Mouse (Mus musculus) forelimb bud, embryonic 11.5 days (tissue): ENCODE measurements around the gene Usp33.
A peak's percentile ranks its signal among the peaks of the same experiment; 100 is the strongest.

Source experiments
- DNase-seq: peaks from one replicate; pipeline ENCODE4 v3.0.0-alpha.2; 2012; ENCODE audit warnings: low read depth, low spot score

Usp33 gene

DNA sequence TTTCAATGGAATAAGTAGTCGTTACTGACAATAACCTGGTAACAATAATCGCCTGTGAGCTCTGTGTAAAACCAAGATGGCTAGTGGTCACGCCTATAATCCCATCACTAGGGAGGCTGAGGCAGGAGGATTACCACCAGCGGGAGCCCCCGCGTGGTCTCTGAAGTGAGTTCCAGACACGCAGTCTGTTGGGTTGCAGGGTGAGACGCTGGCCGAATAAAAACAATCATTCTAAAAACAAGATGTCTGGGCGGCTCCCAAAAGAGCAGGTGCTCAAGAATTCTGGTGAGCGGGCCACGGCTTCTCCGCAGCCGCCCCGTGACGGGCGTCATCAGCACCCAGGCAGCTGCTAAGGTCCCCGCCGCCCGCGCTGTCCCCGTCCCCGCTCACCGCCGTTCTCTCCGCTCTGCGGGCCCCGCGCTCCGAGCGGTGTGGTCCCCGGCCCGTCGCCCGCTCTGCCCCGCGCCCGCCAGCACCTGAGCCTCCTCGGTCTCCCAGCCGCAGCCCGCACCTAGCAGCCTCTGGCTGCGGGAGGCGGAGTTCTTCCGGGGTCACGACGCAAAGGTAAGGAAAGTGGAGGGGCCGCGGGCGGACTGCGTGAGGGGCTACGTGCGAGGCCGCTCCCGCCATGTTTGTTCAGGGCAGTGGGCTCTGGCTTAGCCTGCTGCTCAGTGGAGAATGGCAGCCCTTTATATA is 6.3 kb upstream of the Usp33 start, which contains the start of gene Miga1:
TSS of gene Miga1 (minus strand) at position 546 of the 696 bp plus-strand sequence.
- DNase-seq: peak; percentile 68

DNA sequence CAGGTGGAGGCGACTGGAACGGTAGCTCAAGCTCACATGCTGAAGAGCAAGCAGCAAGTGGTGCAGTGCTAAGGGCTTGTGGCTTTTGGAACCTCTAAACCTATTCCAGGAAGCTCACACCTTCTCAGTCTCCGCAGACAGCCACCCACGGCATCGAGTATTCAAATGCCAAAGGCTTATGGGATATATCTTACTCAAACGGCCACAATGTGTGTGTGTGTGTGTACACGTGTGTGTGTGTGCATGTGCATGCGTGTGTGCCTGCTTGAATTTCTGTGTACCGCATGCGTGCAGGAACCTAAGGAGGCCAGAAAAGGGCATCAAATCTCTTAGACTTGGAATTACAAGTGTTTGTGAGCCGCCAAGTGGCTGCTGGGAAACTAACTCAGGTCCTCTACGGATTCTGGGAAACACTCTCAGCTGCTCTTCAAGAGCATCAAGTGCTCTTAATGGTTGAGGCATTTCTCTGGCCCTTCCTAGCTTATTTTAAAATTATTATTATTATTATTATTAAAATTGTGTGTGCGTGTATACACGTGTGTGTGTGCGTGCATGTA is 3.2 kb upstream of the Usp33 start:
- no peak for DNase-seq

DNA sequence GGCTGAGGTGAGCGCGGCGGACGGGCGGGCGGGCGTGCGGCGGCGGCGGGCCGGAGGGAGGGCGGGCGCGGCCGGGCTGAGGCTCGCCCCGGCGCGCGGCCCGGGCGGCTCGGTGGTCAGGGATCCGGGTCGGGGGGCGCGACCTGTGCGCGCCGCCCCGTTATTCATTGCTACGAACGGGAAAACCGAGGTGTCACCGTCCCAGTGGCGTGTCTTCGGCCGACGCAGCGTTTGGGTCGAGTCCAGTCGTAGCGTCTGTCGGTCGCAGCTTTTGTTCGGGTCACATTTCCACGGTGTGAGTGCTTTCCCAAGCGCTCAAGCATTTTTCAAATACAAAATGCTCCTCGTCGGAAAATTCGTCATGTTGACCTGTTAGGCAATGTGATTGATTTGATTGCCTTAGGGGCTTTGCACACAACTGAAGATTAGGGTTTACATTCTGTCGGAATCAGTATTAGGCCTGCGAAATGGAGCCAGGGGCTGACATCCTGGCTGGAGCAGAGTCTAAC is 409 bp downstream of the Usp33 start:
- DNase-seq: peak; percentile 10

DNA sequence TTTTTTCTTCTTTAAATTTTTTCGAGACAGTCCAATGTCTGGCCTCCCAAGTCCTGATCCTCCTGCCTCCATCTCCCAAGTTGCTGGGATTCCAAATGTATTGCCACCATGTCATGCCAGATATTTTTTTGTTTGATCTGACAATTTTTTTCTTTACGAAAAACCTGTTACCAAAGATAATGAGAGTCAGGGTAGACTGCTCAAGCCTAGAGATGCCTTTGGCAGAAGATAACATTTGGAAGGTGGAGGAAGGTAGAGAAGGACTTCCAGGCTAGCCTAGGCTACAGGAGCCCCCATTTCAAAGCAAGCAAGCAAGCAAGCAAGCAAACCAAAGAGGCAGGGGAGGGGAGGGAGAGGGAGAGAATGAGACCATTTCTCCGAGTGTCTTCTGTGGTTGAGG is 949 bp downstream of the Usp33 start:
- no peak for DNase-seq

DNA sequence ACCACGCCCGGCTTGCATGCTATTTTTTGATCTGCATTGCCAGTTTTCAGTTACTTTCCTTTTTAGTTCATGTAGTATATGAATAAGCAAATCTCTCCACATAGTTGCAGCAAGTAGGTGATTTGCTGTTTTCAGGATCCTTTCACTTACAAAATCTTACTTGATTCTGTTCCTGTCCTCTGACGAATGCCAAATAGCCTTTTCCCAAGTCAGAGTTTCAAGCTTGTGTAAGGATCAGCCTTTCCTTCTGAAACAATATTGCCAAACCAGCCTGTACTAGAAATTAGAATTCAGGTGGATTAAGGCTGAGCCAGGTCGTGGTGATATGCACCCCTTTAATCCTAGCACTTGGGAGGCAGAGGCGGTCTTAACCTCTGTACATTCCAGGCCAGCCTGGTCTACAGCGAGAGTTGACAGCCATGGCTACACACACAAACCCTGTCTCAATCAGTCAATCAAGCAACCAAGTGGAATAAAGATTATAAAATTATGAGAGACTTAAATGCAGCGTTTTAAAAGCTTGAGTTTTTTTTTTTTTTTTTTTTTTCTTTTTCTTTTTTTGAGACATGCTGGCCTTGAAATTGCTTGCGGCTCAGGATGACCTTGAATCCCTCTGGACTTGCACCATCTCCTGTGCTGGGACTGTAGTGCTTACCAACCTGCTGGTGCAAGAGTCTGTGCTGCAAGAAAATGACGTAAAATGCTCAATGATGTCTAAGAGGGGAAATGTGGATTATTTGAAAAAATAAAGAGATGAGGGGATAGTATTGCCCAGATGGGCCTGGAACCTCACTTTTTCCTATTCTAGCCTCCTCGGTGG is 1.9 kb downstream of the Usp33 start:
- DNase-seq: no peak

DNA sequence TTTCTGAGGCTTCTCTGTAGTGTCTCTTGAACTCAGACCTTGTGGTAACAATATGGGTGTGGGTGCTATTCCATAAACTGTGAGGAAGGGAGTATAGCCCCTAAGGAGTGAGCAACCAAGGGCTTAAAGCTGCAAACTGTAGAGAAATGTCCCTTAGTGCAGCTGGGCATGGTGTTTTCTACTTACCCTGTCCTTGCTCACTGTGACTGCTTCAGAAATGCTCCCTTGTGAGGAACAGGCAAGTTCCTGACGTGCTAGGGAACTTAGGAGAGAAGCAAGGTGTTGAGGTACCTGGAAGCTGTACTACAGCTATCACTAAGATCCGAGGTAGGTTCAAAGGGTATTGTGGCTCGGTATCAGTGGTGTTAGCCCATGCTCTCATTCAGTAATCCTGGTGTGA is 4.2 kb downstream of the Usp33 start:
- no peak for DNase-seq

DNA sequence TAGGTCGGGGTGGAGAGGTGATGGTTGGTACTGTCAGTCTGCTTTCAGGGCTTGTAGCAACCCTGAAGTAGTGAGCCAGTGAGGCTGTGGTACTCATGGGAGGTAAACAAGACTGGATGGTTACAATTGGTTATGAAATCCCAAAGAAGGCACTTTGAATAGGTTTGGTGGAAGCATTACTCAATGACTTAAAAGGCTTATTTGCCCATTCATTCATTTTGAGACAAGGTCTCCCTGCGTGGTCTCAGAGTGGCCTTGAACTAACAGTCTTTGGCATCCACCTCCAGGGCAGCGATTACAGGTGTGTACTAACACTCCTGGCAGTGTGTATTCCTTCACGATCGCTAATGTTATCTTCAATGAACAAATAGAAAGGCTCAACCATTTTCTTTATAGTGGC is 4.7 kb downstream of the Usp33 start:
- DNase-seq: no peak

DNA sequence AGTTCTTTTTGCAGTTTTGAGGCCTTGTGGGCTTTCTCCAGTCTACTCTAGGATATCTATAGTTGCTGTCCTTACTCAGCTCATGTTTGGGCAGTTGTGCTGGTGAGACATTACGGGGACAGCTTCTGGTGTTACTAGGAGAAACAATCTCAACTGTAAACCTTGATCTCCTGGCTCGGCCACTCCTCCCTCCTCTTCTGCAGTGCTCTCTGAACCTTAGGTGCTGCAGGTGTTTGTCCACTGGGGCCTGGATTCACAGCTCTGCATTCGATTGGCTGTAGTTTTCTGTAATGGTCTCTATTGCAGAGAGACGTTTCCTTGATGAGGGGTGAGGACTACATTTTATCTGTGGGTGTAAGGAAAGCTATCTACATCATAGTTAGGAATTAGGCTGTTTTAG is 6.0 kb downstream of the Usp33 start:
- no peak for DNase-seq

DNA sequence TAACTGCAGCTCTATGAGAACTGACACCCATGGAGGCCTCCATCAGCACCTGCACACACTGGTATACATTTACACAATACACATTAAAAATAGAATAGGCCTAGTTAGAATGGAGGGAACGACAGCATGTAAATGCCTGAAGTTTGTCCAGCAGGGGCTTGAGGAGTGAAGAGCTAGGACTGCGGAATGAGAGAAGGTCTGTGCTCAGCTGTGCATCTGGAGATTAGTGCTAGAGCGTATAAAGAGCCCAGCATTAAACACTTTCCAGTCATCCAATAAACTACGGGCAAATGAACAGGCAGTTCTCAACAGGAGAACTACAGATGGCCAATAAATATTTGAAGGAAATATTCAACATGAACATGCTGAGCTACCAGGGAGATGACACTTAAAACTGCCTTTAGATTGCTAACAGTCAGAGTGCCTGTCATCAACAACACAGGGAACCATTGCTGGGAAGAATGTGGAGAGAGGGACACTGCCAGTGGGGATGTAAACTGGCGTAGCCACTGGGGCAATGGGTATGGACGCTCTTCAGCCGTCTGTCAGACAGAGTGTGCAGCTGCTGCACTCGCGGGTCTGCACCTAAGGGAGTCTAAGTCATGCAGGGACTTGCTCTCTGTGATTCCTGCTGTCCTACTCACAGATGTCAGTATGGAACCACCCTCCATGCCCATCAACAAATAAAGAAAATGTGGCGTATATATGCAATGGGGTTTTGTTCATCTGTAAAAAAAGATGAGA is 7.3 kb downstream of the Usp33 start:
- no peak for DNase-seq

DNA sequence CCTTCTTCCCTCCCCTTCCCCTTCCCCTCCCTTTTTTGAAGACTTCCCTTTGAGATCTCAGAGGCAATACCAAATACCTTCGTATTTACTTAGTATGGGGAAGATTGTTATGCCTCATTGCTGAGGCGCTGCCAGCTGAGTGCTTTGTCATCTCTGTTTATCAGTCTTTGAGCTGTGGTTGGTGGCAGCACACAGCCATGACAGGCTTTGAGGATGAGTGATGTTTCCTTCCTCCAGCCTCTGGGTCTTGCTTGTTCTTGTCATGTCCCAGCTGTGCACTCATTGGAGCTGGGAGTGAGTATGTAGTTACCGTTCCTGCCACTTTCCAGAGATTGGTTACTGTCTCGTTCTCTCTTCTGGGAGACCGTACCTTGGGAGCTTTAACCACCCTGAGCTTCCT is 9.1 kb downstream of the Usp33 start:
- DNase-seq: no peak

DNA sequence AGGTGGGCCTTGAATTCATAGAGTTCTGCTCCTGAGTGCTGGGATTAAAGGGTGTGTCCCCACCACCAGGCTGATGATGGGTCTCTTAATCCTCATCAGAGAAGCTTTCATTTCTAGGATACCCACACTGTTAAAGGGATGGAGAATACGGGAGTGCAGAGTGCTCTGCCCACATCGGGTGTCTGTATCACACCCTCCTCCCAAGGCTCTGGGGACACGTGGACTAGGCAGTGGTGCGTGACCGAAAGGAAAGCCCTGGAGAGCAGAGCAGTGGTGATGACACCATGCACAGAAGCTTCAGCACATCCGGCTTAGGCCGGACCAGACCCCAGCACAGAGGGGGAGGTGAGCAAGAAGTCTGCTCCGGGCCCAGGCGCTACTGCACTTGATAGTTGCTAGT is 10.5 kb downstream of the Usp33 start:
- no peak for DNase-seq

DNA sequence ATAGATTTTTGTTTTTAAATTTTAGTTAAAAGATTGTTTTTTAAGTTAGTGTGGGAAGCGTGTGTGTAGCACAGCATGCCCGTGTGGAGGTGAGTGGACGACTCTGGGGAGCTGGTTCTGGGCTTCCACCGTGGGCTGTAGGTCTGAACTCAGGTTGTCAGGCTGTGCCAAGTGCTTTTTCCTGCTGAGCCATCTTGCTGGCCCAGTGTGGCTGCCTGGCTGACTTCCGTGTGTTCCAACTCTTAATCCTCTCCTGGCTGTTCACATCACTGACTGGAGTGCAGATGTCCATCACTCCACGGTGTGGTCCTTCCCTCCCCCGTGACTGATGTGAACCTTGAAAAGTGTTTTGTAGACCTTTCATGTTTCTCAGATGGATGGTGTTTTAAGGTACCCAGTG is 12.9 kb downstream of the Usp33 start:
- no peak for DNase-seq

DNA sequence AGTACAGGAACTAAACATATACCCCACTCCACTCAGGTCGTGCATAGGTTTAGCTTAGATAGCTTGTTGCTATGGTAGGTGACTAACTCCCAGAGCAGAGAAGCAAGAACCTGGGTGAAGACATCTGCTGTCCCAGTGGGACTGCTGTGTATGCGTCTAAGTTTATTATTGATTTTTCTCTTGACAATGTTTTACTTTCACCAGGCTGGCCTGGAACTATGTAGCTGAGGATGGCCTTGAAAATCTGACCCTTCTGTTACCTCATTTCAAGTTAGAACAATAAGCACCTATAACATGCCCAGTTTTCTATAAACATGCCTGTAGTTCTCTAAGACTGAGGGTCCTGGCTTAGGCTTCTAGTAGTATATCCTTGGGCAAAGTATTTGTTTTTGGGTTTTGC is 17.9 kb downstream of the Usp33 start:
- no peak for DNase-seq

DNA sequence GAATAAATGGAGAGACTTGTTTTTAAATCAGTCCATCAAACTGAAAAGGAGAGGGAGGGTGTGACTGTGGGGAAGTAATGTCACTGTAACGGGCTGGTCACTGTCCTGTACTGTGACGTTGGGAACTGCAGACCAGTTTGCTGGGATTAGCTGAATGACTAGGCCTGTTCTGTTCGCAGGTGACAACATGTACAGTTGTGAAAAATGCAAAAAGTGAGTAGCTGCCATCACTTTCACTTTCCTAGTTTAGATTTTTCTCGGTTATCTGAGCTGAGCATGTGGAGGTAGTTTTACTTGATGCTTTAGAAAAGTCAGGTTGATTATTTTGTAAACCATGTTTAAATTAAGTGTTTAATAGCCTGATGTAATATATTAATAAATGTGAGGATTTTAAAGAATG is 29.8 kb downstream of the Usp33 start:
- no peak for DNase-seq

DNA sequence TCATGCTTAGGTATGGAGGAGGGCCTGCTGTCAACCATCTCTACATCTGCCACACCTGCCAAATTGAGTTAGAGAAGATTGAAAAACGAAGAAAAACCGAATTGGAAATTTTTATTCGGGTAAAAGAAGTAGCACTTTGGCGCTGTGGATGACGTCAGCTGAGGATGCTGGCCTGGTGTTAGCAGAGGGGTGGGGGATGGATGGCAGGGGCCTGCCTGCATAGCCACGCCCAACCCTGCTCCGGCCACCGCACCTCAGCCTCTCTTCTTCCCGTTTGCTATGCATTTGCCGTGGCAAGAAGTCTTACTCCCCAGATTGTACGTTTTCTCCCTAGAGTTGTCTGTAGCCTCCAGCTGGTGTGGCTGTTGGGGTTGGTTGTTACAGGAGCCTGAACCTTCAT is 37.8 kb downstream of the Usp33 start:
- no peak for DNase-seq

DNA sequence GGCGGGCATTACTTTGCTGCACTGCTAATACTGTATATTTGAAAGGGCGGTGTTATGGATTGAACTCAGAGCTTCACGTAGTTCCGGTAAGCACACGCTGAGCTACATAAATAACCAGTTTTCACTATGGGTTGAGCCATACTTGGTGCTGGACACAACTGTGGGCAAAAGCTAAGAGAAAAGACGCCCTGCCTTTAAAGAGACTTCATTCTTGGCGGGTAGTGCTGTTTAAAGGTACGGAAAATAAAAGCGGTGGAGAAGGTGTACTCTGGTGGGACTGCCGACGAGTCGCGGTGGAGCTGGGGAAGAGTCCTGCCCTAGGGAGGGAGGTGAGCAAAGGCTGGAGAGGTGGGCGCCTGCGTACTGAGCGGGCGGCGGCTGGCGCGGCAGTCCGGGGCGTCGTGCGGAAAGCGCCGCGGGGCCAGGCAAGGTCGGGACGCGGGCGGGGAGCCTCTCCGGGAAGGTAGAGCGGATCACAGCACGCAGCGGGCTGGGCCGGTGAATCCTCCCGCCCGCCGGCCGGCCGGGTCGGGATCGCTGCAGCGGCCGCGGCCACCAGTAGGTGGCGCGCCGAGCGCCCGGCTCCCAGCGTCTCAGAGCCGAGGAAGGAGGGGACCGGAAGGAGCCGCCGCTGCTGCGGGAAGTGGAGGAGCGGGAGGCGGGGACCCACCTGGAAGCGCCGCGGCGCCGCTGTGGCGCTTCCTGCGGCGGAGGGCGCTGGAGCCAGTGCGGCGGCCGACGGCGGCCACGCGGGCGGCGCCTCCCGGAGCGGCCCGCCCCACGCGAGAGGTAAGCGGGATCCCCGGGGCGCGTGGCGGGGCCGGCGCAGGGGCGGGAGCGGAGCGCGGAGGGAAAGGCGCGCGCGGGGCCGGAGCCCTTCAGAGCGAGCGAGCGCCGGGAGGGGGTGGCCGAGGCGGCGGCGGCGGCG is 49.3 kb downstream of the Usp33 start, which contains the start of gene Zzz3:
TSS of gene Zzz3 (plus strand) at position 124 of the 928 bp plus-strand sequence.
- DNase-seq: peak; percentile 91

DNA sequence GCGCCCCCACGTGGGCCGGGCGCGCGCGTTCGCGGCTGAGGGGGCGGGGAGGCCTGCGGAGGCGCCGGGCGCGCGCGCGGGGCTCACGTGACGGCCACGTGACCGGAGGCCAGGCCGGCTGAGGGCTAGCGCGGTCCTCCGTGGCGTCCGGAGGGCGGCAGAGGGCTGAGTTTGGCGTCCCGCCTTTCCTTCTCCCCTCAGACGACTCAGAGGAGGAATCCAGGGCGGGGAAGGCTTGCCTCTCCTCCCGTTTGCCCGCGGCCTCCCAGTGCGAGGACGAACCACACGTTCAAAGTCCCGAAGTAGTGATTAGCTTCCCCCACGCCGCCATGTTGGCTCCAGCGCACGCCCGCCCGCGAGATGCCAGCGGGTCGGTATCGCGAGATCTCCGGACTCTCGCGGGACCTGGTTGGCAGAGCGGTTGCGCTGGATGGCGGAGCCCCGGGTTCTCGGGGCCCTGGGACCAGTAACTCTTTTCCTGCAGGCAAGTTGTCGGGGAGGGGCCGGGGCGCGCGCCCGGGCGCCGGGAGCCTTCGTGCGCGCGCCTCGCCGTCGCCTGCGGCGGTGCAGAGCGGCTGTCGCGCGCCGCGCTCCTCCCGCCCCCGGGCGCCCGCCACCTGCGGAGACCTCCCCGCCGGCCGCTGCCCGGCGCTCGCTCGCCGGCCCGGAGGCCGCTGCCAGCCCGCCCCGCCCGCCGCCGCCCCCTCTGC is 50.2 kb downstream of the Usp33 start:
- peak; percentile 97 for DNase-seq

DNA sequence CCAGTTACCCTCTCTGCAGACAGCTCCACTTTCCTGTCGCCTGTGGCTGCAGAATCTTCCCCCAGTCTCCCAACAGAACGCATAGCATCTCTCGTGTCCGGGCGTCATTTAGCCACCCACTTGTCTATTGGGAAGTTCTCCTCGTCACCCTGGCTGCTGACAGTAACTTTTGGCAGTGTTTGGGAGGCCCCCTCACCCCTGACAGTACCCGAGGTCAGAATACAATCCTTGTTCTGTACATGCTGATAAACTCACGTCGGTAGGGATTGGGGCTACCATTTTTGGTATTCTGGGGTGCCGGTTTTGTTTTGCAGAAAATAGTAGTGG is 50.7 kb downstream of the Usp33 start:
- no peak for DNase-seq

DNA sequence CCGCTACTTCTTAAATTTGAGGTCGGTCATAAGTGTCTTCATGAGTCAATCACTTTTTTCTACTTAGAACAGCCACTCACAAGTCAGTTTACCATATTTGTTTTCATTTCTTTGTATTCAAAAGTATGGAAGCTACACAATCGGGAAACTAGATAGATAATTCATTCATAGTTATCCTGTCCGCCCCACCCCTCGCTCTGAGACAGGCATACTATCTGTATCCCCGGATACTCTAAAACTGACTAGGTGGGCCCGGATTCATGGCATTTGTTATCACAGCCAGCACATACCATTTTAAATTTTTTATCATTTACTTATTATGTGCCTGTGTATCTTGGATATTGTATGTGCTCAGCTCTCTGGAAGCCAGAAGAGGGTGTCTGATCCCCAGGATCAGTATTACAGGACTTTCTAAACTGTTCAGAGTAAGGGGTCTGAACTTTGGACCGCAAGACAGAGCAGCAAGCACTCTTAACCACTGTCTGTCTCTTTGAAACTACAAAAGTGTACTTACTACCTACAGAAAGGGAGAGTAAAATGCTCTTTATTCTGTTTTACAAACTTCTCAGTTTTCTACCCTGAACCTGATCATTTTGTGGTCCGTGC is 51.2 kb downstream of the Usp33 start:
- DNase-seq: no peak

DNA sequence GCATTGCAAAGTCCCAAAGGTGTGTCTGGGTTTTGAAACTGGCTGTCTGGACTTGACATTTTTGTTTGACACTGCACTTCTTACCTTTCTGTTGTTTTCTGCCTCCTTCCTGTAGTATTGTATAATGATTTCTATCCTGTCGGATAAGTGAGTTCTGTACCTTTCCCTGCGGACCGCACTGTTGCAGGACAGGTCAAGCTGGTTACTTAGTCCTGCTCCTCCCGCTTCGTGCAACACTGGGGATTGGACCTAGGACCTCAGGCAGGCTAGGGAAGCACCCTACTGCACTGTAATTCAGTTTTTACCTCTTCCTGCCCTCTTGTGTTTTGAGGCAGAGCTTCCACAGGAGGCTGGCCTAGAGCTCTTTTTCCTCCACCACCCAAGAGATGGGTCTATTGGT is 54.2 kb downstream of the Usp33 start:
- DNase-seq: no peak
